Comparison of ENCODE assay signal across 28 mouse cellular contexts in genomic region chr5:101683340-101683739, GRCm38 (mm10). TPM values are rescaled to one million over a fixed set of nuclear protein-coding genes. Genes with fewer than 3 reads are reported as not detected.
DNase-seq lines count a peak whose midpoint lies in the region; ATAC-seq and TF ChIP-seq lines count a peak whose summit lies in the region.
"Had no signal": no experiment of that assay in that cellular context is flagged by ENCODE, and none has a peak within 500 bp of the region (broad histone marks: within the 10 kb centered on the region; RNA-seq: fewer than 3 reads in every experiment).

No protein-coding gene starts in this region.

- TF ChIP-seq CTCF in kidney, postnatal 0 days (IDR thresholded peaks at IDR 0.05; ENCODE audit: low read depth), result no peak
- TF ChIP-seq CTCF in layer of hippocampus, adult 2 months (conservative IDR thresholded peaks at IDR 0.05), result no peak

- peak; percentile 48 for DNase-seq in heart, adult 11 months
- no peak for DNase-seq in heart, adult 9 months (ENCODE audit: low spot score in 2 of 2)
- DNase-seq in kidney, postnatal 0 days (ENCODE audit: low spot score), result no peak
- no peak for DNase-seq in kidney, adult 8-10 months
- peak; percentile 63 for DNase-seq in forelimb bud, embryonic 11.5 days (ENCODE audit: low read depth, low spot score)
- peak; percentile 35 for DNase-seq in mesoderm, embryonic 11.5 days (ENCODE audit: low read depth, low spot score)
- no peak for DNase-seq in layer of hippocampus, adult 2 months (ENCODE audit: low spot score in 2 of 2)
- DNase-seq: adrenal gland, adult 2 months; cerebellum, adult 11 months; cerebellum, adult 9-11 months; gastrocnemius, postnatal 10 days; heart, postnatal 10 days; lung, postnatal 4 days; thymus, postnatal 25 days had no signal

- no peaks in the 10 kb centered on the region for H3K9me3 ChIP-seq in kidney, postnatal 0 days (replicated peaks; ENCODE audit: low read length)
- H3K9me3 ChIP-seq: forebrain, embryonic 15.5 days; heart, embryonic 12.5 days; hindbrain, embryonic 10.5 days; midbrain, embryonic 10.5 days had no signal

- H3K36me3 ChIP-seq in kidney, postnatal 0 days (ENCODE audit: insufficient read depth, low read length), result no peaks in the 10 kb centered on the region
- H3K36me3 ChIP-seq: forebrain, embryonic 15.5 days; G1E; heart, embryonic 12.5 days; hindbrain, embryonic 10.5 days; midbrain, embryonic 10.5 days had no signal

- no peaks in the 10 kb centered on the region for H3K27me3 ChIP-seq in kidney, postnatal 0 days (ENCODE audit: insufficient read depth, low read length)
- H3K27me3 ChIP-seq: CH12.LX; forebrain, embryonic 15.5 days had no signal

- H3K4me1 ChIP-seq in kidney, postnatal 0 days (replicated peaks; ENCODE audit: insufficient read depth, low read length), result no peaks in the 10 kb centered on the region
- H3K4me1 ChIP-seq: forebrain, embryonic 15.5 days; heart, embryonic 12.5 days had no signal

- no peak overlapping the region for H3K9ac ChIP-seq in kidney, postnatal 0 days (ENCODE audit: low read depth, low read length)
- H3K9ac ChIP-seq: forebrain, embryonic 15.5 days; heart, embryonic 12.5 days had no signal

- no peak overlapping the region for H3K4me3 ChIP-seq in kidney, postnatal 0 days (replicated peaks; ENCODE audit: low read depth, low read length)
- no peak overlapping the region for H3K4me3 ChIP-seq in layer of hippocampus, adult 2 months
- H3K4me3 ChIP-seq: forebrain, embryonic 15.5 days; heart, embryonic 12.5 days; hindbrain, embryonic 10.5 days; left cerebral cortex, adult 2 months; midbrain, embryonic 10.5 days had no signal

- no peak overlapping the region for H3K4me2 ChIP-seq in kidney, postnatal 0 days (ENCODE audit: low read length)
- H3K4me2 ChIP-seq: forebrain, embryonic 15.5 days; heart, embryonic 12.5 days had no signal

- H3K27ac ChIP-seq in kidney, postnatal 0 days, result no peak overlapping the region
- H3K27ac ChIP-seq in layer of hippocampus, adult 2 months, result no peak overlapping the region
- H3K27ac ChIP-seq: forebrain, embryonic 15.5 days; hindbrain, embryonic 10.5 days; hindbrain, postnatal 0 days; left cerebral cortex, adult 2 months; midbrain, embryonic 10.5 days had no signal

- peak; percentile 36; the same call in 1 of the 2 replicates for ATAC-seq in kidney, postnatal 0 days (replicated peaks; ENCODE audit: low FRiP score, low read depth)
- ATAC-seq: forebrain, embryonic 15.5 days; hindbrain, postnatal 0 days; Patski had no signal

- 10% methylated on average over 5 of the region's 5 CpGs for WGBS in kidney, postnatal 0 days

RNA-seq across cellular contexts. Expression of gene Nkx6-1, which starts 18.5 kb away (rescaled TPM):
- 0.51 and 0.52 TPM in 2 replicates for polyA plus RNA-seq in kidney, postnatal 0 days (2015; fragmentation: Nextera tagmentation; extraction: Ambion mirVana)
- under 1 TPM; 0.25 to 0.56 TPM for total RNA-seq in layer of hippocampus, adult 2 months (2021)
- total RNA-seq: adrenal gland, adult 2 months; CH12.LX; common myeloid progenitor, adult 5-6 weeks; granulocyte monocyte progenitor cell, adult 5-6 weeks; liver, adult 2 months had no signal
- polyA plus RNA-seq: adrenal gland, adult 2 months; G1E; liver, adult 2 months; liver, embryonic 16.5 days; Patski; spleen, adult 2 months had no signal

Comparison
In these comparisons a context has a peak if more than half of its experiments do, and no peak if none do; other contexts are left out.
1. DNase-seq: peak in heart, adult 11 months (single experiment), forelimb bud, embryonic 11.5 days (single experiment) and mesoderm, embryonic 11.5 days (single experiment); none in heart, adult 9 months (0 of 2), kidney, postnatal 0 days (single experiment), kidney, adult 8-10 months (0 of 2) and layer of hippocampus, adult 2 months (0 of 2).